Mouse (Mus musculus) gastrocnemius, postnatal 4 days (tissue): ENCODE results near the gene Tmem159. TPM values are rescaled to one million over a fixed set of nuclear protein-coding genes. Genes with fewer than 3 reads are reported as not detected.

ENCODE experiments used
- DNase-seq, 2 experiments: peaks; one replicate each; pipeline ENCODE4 v3.0.0; 2021 to 2022; ENCODE audit warnings: low spot score in 2 of 2, mixed read lengths in 2 of 2
- total RNA-seq, 2 experiments: library from RNA; stranded (reverse); gene quantifications; 2 replicates each; pipeline ENCODE4 v1.2.3; 2021

The Tmem159 gene
- total RNA-seq, 2 experiments from 2014 or later, result 11.2 to 11.4 TPM

DNA sequence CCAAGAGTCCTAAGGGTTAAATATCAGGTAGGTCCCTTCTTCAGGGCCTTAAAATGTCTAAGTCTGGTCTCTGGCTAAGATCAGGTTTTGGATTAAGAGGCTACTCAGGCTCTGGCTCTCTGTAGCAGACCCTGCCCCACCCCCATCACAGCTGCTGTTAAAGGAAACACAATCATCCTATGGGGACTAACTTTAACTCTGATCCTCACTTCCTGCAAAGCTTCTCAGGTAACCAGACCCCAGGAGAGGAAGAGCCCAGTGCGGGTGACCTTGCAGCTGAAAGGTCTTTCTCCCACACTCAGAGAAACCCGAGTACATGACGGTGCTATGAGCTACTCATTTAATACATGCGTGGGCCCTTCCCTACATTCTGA, 25.5 kb downstream of the Tmem159 start:
- no peak for DNase-seq

DNA sequence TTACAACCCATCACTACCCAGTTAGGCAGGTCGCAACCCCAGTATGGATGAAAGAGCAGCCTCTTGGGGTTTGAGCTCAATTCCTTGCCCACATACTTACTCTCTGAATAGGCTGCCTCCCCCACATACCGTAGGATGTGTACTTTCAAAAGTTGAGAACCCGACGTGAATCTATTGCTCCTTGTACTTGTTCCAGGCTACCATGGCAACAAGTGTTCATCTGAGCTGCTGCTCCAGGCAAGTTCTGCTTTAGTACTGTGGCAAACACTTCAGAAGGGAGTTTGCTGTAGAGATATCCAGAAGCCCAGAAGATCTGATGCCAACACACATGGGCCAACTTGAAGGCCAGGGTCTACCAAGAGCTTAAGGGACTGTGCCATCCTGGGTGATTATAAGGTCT, 26.8 kb downstream of the Tmem159 start:
- no peak for DNase-seq

DNA sequence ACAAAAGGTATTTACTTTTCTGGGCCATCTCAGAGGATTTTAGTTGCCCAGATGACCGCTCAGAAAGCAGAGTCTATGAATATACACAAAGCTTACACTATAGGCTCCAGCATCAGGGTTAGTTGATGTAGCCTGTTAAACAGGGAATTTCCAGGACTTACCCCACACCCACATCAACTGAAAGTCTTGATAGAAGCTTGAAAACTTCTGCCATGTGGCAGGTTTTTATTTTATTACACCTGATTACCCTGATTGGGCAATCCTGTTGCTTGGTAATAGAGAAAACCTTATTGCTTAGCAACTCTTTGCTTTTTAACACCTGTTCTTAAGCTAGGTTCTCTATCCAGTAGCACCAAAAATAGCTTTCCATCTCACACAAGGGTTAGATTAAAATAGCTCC, 40.6 kb downstream of the Tmem159 start:
- DNase-seq, result no peak

DNA sequence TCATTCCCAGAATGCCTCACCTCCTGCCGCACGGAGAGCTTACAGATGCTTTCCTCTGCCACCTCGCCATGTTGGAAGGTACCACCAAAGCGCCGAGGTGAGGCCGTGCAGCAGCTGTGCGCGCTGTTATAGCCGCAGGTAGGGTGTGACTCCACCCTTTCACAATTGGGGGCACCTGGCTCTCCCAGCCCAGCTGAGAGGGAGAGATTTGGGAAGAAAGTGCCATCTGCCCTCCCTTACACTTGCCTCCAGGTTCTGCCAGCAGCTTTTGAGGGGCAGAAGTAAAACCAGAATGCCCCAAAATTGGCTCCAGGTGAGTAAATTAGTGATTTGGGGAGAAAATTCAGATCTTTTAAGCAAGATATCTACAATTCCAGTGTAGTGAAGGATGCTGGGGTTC, 43.0 kb downstream of the Tmem159 start, which contains the start of gene Zp2:
Gene Zp2 (minus strand): TSS at position 101 of the 400 bp plus-strand sequence.
- DNase-seq, result no peak

DNA sequence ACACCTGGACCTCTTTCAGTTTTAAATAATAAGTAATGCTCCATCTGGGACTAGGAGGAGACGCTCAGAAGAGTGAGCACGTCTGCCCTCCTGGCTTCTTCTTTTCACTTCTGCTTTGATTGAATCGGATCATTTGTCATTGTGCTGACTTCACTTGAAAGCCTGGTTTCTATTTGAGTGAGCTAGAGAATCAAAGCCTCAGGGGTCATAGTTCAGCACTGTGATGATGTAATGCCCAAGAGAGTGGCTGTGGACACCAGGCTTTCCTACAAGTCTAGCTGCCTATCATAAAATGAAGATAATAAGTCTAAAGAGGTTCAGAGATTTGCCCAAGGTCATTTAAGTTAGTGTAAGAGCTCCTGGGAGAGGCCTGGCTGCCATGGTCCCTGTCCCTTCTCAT, 48.1 kb downstream of the Tmem159 start:
- DNase-seq, result no peak

DNA sequence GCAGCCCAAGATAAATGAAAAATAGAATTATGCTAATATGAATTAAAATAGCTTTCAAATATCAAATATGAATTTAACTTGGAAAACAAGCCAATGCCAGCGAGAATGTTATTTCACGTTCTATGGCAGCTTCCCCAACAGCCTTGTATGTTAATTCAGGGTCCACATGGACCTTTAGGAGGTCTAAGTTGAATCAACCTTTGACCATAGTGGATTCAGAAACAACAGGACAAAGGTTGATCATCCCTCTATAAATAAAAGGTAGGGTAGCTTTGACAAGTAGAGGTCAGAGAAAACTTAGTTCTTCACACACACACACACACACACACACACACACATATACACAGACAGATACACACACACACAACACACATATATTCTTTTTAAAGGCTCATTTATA, 48.7 kb downstream of the Tmem159 start:
- DNase-seq, result no peak

DNA sequence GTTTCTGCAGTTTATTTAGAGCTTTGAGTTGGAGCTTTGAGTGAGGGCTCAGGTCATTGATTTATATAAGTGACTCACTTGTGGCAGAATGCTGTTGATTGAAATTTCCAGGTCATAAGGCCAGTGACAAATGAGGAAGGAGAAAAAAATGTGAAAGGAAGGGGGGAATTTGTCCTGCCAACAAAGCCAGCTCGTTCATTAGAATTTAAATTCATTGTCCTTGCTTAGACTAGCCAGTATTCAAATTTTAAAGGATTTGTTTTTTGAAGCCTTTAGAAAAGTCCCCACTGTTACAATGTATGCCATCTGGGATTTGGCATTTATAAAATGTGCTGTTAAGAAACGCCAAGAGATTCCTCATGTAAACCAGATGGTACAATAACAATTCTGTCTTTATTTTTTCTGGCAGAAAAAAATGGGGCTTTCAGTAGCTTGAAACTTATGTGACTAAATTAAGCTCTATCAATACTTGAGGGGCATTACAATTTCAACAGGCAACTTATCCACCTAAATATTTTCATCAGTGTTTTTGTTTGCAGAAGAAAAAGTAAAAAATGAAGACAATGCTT, 54.8 kb downstream of the Tmem159 start:
- no peak for DNase-seq

DNA sequence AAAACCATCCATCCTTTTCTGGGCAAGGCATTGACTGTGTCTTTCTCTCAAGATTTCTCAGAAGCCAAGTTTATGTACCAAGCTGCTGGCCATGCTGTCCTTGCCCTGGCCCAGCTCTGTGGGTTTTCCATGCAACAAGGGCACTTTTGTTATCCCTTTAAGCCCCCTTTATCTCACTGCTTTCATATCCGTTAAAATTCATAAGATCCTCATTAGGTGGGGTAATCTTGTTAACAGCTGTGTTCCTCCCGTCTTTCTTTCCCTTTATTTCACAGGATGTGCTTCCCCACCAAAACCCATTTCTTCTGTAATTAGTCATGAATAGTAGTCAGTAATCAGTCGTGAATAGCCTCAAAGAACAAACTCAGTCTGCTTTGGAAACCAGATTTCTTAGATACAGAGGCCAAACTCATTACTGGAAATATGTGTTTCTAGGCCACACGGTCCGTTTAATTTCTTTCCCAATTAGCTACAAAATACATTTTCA, 55.5 kb downstream of the Tmem159 start:
- no peak for DNase-seq

DNA sequence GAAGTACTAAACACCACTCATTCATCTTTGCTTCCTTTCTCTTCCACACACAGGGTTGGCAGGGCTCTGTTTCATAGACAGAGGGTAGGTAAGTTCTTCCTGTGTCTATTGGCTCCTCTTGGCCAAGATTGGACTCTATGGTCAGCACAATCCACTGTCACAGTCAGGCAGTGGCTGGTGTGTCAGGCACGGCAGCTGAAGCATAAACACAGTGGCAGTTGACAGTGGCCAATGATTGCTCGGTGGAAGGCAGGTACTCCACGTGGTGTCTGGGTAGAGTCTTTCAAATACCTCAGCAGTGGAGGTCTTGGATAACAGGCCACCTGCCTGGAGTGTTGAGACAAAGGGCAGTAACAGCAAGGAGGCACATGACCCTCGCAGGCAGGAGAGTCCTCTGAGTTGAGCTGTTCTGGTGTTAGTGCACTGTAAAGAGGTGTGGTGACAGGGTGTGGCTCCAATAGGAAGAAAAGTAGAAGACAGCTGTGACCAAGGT, 56.0 kb downstream of the Tmem159 start:
- no peak for DNase-seq

DNA sequence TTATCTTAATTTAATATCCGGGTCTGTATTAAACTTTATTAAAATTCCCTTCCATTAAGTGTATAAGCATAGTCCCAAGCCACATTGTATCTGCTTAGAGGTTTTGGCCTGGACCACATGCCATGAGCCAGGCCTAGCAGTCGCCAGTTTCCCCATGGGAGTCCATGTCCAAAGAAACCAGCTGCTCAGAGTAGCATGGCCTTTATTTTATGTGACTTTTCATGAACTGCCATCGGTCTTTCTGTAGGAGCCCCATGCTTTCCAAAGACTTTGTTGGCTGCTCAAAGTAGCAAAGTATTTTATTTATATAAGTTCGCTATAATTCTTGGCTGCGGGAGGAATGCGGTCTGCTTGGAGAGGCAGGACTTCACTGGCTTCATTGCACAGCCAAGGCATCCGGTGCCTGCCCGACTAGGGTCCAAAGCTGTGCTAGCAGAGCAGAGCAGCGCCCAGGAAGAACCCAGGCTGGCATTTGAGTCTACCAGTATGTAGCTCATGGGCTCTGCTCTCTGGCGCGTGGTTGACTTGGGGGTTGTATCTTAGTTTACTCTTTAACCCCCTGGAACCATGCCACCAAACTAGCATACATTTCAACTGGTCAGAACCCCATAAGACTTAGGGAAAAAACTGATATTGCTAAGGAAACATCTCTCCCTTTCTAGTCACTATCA, 61.6 kb downstream of the Tmem159 start:
- no peak for DNase-seq

Other genes starting within 250 kb of the Tmem159 start
- 1 to 10 TPM; 6.8 to 7.4 TPM for gene Lyrm1, start 206.5 kb upstream of the Tmem159 start, total RNA-seq
- gene Dcun1d3, start 206.1 kb upstream of the Tmem159 start, total RNA-seq, result 10 to 100 TPM; 17.6 to 19.8 TPM
- not detected for gene Dnah3, start 7.1 kb upstream of the Tmem159 start, total RNA-seq
- gene Zp2, start 42.9 kb downstream of the Tmem159 start, total RNA-seq, result 1 to 10 TPM; 1.4 to 2.2 TPM
- gene Anks4b, start 71.5 kb downstream of the Tmem159 start, total RNA-seq, result under 1 TPM; 0.10 TPM
- gene Crym, start 99.8 kb downstream of the Tmem159 start, total RNA-seq, result 10 to 100 TPM; 20.3 to 22.2 TPM
- not detected for gene Abca14, start 101.6 kb downstream of the Tmem159 start, total RNA-seq
- not detected for gene Abca15, start 226.3 kb downstream of the Tmem159 start, total RNA-seq